In the genomic region with DNA sequence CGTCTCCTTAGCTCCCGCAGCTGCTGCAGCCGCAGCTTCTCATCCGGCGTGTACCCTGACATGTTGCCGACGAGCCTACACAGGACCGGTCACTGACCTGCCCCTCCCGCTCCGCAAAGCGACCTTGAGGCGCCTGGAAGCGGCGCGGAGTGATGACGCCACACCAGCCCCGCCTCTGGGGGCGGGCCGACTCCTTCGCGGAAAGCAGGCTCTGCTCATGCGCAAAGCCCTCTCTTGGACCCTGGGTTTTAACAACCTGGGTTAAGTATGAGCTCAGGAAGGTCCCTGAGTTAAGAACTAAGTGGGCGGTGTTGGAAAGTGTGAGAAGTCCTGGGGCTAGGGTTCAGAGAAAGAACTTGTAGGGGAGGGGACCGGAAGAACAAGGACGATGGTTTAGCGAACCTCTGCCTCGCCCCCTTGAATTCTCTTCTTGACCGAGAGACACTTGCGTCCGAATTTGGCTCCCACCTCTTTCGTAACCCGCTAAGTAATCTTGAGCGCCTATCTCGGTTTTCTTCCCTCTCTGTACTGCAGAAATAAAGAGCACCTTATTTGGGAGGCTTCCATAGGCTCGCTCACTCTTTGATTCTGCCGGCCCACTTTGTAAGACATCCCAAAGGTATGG, we compare ENCODE assay signal across 8 mouse cellular contexts. TPM values are rescaled to one million over a fixed set of nuclear protein-coding genes. Genes with fewer than 3 reads are reported as not detected.
A peak's percentile ranks its signal among the peaks of the same experiment; 100 is the strongest.
DNase-seq lines count a peak whose midpoint lies in the region; ATAC-seq and TF ChIP-seq lines count a peak whose summit lies in the region.

A gene (minus strand): TSS at position 146 of the 625 bp plus-strand sequence.

- no peaks in the 10 kb centered on the region for H3K27me3 ChIP-seq in E14TG2a.4 (ENCODE audit: insufficient read depth, low read length)
- no peaks in the 10 kb centered on the region for H3K27me3 ChIP-seq in forebrain, embryonic 13.5 days
- no peaks in the 10 kb centered on the region for H3K27me3 ChIP-seq in liver, postnatal 0 days (ENCODE audit: insufficient read depth, low read length)
- no peaks in the 10 kb centered on the region for H3K27me3 ChIP-seq in neural tube, embryonic 14.5 days (ENCODE audit: control insufficient read depth, insufficient read depth, low read length)

- peaks cover 25% of the 10 kb centered on the region for H3K36me3 ChIP-seq in E14TG2a.4 (ENCODE audit: insufficient read depth, low read length)
- peaks cover 19% of the 10 kb centered on the region for H3K36me3 ChIP-seq in forebrain, embryonic 13.5 days (ENCODE audit: poor library complexity, severe bottlenecking)
- peaks cover 14% of the 10 kb centered on the region for H3K36me3 ChIP-seq in liver, postnatal 0 days (replicated peaks; ENCODE audit: insufficient read depth, low read length)
- H3K36me3 ChIP-seq in neural tube, embryonic 14.5 days (ENCODE audit: control insufficient read depth, insufficient read depth, low read length) = peaks cover 4% of the 10 kb centered on the region; the same call in 1 of the 2 replicates

- H3K9me3 ChIP-seq in E14TG2a.4 (ENCODE audit: low read length) = no peaks in the 10 kb centered on the region
- no peaks in the 10 kb centered on the region for H3K9me3 ChIP-seq in forebrain, embryonic 13.5 days (replicated peaks)
- H3K9me3 ChIP-seq in liver, postnatal 0 days (ENCODE audit: low read length) = no peaks in the 10 kb centered on the region
- H3K9me3 ChIP-seq in neural tube, embryonic 14.5 days (ENCODE audit: control insufficient read depth, low read length) = no peaks in the 10 kb centered on the region

- H3K4me1 ChIP-seq in E14TG2a.4 (replicated peaks; ENCODE audit: low read depth, low read length) = peaks cover 17% of the 10 kb centered on the region
- peaks cover 14% of the 10 kb centered on the region for H3K4me1 ChIP-seq in forebrain, embryonic 13.5 days
- peaks cover 9% of the 10 kb centered on the region for H3K4me1 ChIP-seq in liver, postnatal 0 days (ENCODE audit: insufficient read depth)
- H3K4me1 ChIP-seq in neural tube, embryonic 14.5 days (ENCODE audit: control insufficient read depth, insufficient read depth, low read length) = peaks cover 10% of the 10 kb centered on the region

- no peak for TF ChIP-seq EP300 in liver, postnatal 0 days (IDR thresholded peaks at IDR 0.05; ENCODE audit: low read depth)

- peak; percentile 92 for DNase-seq in c-Kit-positive CD71-positive TER-119-positive erythroid progenitor cells, embryonic 14.5 days (ENCODE audit: low spot score)
- DNase-seq in heart, postnatal 10 days = peak; percentile 97
- DNase-seq in large intestine, adult 2 months (ENCODE audit: low read depth, low spot score) = peak; percentile 77
- peak; percentile 98 for DNase-seq in liver, postnatal 0 days
- peak; percentile 99 for DNase-seq in testis, postnatal 10 days (ENCODE audit: low spot score)

- H3K27ac ChIP-seq in forebrain, embryonic 13.5 days = no peak within 1 kb of the TSS
- H3K27ac ChIP-seq in liver, postnatal 0 days (ENCODE audit: low read depth) = peak within 1 kb of the TSS; percentile 74
- peak within 1 kb of the TSS; percentile 52 for H3K27ac ChIP-seq in neural tube, embryonic 14.5 days (ENCODE audit: low read depth, low read length)

- H3K4me3 ChIP-seq in E14TG2a.4 (replicated peaks; ENCODE audit: low read length) = peak within 1 kb of the TSS; percentile 100
- peak within 1 kb of the TSS; percentile 90 for H3K4me3 ChIP-seq in forebrain, embryonic 13.5 days
- peak within 1 kb of the TSS; percentile 94 for H3K4me3 ChIP-seq in liver, postnatal 0 days (ENCODE audit: low read depth, low read length)
- peak within 1 kb of the TSS; percentile 72 for H3K4me3 ChIP-seq in neural tube, embryonic 14.5 days (ENCODE audit: low read depth, low read length)

- intact Hi-C loops in heart, postnatal 10 days (cut with DNase I) = no loop called here

- under 1% methylated on average over 36 of the region's 36 CpGs for WGBS in forebrain, embryonic 13.5 days
- WGBS in large intestine, adult 2 months = under 1% methylated on average over 36 of the region's 36 CpGs
- WGBS in liver, postnatal 0 days (ENCODE audit: insufficient replicate concordance) = under 1% methylated on average over 36 of the region's 36 CpGs
- under 1% methylated on average over 35 of the region's 36 CpGs for WGBS in neural tube, embryonic 14.5 days

- peak within 1 kb of the TSS; percentile 95 for H3K4me2 ChIP-seq in forebrain, embryonic 13.5 days
- H3K4me2 ChIP-seq in liver, postnatal 0 days (ENCODE audit: low read depth, low read length) = peak within 1 kb of the TSS; percentile 98
- H3K4me2 ChIP-seq in neural tube, embryonic 14.5 days (ENCODE audit: low read depth, low read length) = peak within 1 kb of the TSS; percentile 96

- peak; percentile 95 for ATAC-seq in forebrain, embryonic 13.5 days
- peak; percentile 100 for ATAC-seq in liver, postnatal 0 days
- ATAC-seq in neural tube, embryonic 14.5 days (ENCODE audit: low read depth) = peak; percentile 96

- TF ChIP-seq CTCF in E14TG2a.4 (conservative IDR thresholded peaks at IDR 0.05; ENCODE audit: low read length) = no peak
- no peak for TF ChIP-seq CTCF in liver, postnatal 0 days (IDR thresholded peaks at IDR 0.05; ENCODE audit: low read depth)

- H3K9ac ChIP-seq in forebrain, embryonic 13.5 days = peak within 1 kb of the TSS; percentile 90
- H3K9ac ChIP-seq in liver, postnatal 0 days (replicated peaks) = peak within 1 kb of the TSS; percentile 91
- H3K9ac ChIP-seq in neural tube, embryonic 14.5 days (replicated peaks; ENCODE audit: low read depth, low read length) = peak within 1 kb of the TSS; percentile 61

RNA-seq across cellular contexts. Expression of the gene that starts here (rescaled TPM):
- polyA plus RNA-seq in forebrain, embryonic 13.5 days (2015; fragmentation: Nextera tagmentation; extraction: Ambion mirVana) = 306 and 322 TPM in 2 replicates
- 100 to 1,000 TPM; 450 to 461 TPM for total RNA-seq in heart, postnatal 10 days (2021)
- 94.9 and 97.0 TPM in 2 replicates for polyA plus RNA-seq in large intestine, adult 2 months (2012; rRNA removed)
- polyA plus RNA-seq in liver, postnatal 0 days (2015; fragmentation: Nextera tagmentation; extraction: Ambion mirVana) = 294 and 307 TPM in 2 replicates
- polyA plus RNA-seq in neural tube, embryonic 14.5 days (2014; fragmentation: Nextera tagmentation; extraction: Ambion mirVana) = 336 and 381 TPM in 2 replicates
